Mouse (Mus musculus) kidney, embryonic 15.5 days (tissue): Measurements from ENCODE around the gene Hes7. TPM values are rescaled to one million over a fixed set of nuclear protein-coding genes. Genes with fewer than 3 reads are reported as not detected.
A peak's percentile ranks its signal among the peaks of the same experiment; 100 is the strongest.

ENCODE experiments used
- ATAC-seq: fragments of 200-750 bp; cut with Nextera tagmentation; replicated peaks from 2 replicates; pipeline ENCODE4 v1.8.0; 2017; ENCODE audit warnings: moderate TSS enrichment; ENCODE audit not compliant: low FRiP score
- H3K27ac ChIP-seq: fragments of 300-500 bp; sonication (generic); 2 replicates; pipeline ENCODE4 v1.5.1; 2015; ENCODE audit warnings: mild to moderate bottlenecking, inconsistent platforms
- H3K27me3 ChIP-seq: fragments of 300-500 bp; sonication (generic); 2 replicates; pipeline ENCODE4 v1.6.1; 2015; ENCODE audit warnings: inconsistent platforms
- H3K36me3 ChIP-seq: fragments of 300-500 bp; sonication (generic); 2 replicates; pipeline ENCODE4 v1.6.1; 2015; ENCODE audit warnings: inconsistent platforms
- H3K4me1 ChIP-seq: fragments of 300-500 bp; sonication (generic); 2 replicates; pipeline ENCODE4 v1.6.1; 2015; ENCODE audit warnings: inconsistent platforms
- H3K4me2 ChIP-seq: fragments of 300-500 bp; sonication (generic); 2 replicates; pipeline ENCODE4 v1.6.1; 2015; ENCODE audit warnings: moderate library complexity, mild to moderate bottlenecking, inconsistent platforms
- H3K4me3 ChIP-seq: fragments of 300-500 bp; sonication (generic); replicated peaks from 2 replicates; pipeline ENCODE4 v1.5.1; 2015; ENCODE audit warnings: mild to moderate bottlenecking, inconsistent platforms
- H3K9ac ChIP-seq: fragments of 300-500 bp; sonication (generic); 2 replicates; pipeline ENCODE4 v1.6.1; 2015; ENCODE audit warnings: mild to moderate bottlenecking, inconsistent platforms
- H3K9me3 ChIP-seq: fragments of 300-500 bp; sonication (generic); replicated peaks from 2 replicates; pipeline ENCODE4 v1.6.1; 2016; ENCODE audit warnings: inconsistent platforms
- WGBS: fragments of 180-500 bp; shearing (Covaris S2); methylation state at CpG from one replicate; pipeline ENCODE4 v1.1.7; 2015; ENCODE audit warnings: mixed read lengths; 5-methylcytosine and 5-hydroxymethylcytosine counted together
- polyA plus RNA-seq: library from polyadenylated mRNA; unstranded; fragments of >200 nt; fragmentation: Nextera tagmentation; extraction: Ambion mirVana; gene quantifications from 2 replicates; pipeline ENCODE4 v1.2.1, GENCODE M21; 2015

Gene Hes7
- polyA plus RNA-seq, 1 experiment from 2014 or later, result 0.42 TPM

DNA sequence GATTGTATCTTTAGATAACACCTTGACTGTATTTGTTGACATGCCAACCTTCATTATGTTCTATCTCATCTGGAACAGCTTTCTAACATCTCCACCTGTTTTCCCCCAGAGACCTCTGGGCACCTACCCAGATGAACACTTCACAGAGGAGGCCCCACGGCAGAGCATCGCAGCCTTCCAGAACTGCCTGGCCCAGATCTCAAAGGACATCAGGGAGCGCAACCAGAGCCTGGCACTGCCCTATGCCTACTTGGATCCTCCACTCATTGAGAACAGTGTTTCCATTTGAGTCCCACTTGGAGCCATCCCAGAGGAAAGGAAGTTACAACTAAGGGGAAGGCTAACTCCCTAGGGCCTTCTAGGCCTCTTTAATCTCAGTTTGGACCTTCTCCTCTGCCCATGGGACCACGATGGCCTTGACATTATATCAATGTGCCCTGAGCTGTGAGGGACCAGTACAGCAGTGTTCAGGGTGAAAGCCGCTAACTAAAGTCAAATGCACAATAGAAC lies 28.3 kb downstream of the Hes7 start:
- WGBS, result 90% methylated on average over 5 of the region's 5 CpGs
- peaks cover 7% of the 10 kb centered on the region for H3K4me1 ChIP-seq
- H3K4me3 ChIP-seq, result no peak overlapping the region
- no peaks in the 10 kb centered on the region for H3K9me3 ChIP-seq
- peaks cover 8% of the 10 kb centered on the region; the same call in 1 of the 2 replicates for H3K27me3 ChIP-seq
- H3K36me3 ChIP-seq, result no peaks in the 10 kb centered on the region
- H3K9ac ChIP-seq, result no peak overlapping the region
- ATAC-seq, result no peak
- H3K4me2 ChIP-seq, result no peak overlapping the region
- no peak overlapping the region for H3K27ac ChIP-seq

DNA sequence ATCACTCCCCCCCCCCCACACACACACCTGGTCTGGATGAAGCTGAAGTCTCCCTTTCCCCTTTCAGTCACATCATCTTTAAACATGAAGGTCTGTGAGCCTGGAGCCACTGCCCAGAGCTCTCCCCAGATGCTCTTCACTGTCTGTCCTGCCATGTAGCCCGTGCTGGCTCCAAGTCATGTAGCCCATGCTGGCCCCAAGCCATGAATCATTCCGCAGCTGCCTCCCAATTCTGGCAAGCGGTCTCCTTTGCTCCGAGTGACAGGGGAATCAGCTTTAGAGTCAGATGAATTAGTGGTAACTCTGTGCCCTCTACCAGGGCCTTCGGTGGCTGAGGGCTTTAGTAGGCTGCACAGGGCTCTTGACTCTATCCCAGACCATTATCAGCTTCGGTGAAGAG lies 29.5 kb downstream of the Hes7 start:
- Histone ChIP-seq H3K27ac (no peak overlapping the region), H3K4me1 (peaks cover 7% of the 10 kb centered on the region), H3K36me3 (no peaks in the 10 kb centered on the region), H3K4me2 (no peak overlapping the region), H3K9ac (no peak overlapping the region), H3K27me3 (peaks cover 9% of the 10 kb centered on the region), H3K9me3 (no peaks in the 10 kb centered on the region), H3K4me3 (no peak overlapping the region)
- WGBS, result 74% methylated on average over 6 of the region's 6 CpGs
- ATAC-seq, result no peak

DNA sequence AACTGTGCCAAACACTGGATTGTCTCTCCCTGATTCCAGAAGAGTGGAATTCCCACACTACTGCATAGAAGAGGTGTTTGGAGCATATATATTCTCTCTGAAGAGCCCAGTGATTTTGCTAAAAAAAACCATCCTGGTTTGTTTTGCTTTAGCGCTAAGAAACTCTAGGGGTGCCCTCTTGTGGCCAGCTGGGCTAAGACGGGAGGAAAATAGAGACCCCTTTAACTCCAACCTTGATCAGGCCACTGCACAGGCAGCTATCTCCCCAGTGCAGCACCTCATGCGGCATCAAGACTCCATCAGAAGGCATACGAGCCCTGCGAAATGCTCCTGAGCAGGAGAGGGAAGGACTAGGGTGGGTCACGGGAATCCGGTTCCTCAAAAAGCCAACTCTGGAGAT lies 30.2 kb downstream of the Hes7 start:
- Histone ChIP-seq H3K36me3 (no peaks in the 10 kb centered on the region), H3K4me3 (peak overlapping the region; percentile 27), H3K27ac (no peak overlapping the region), H3K4me1 (peaks cover 7% of the 10 kb centered on the region), H3K4me2 (peak overlapping the region; percentile 55), H3K9ac (no peak overlapping the region), H3K27me3 (peaks cover 13% of the 10 kb centered on the region), H3K9me3 (no peaks in the 10 kb centered on the region)
- no peak for ATAC-seq
- 4% methylated on average over 7 of the region's 7 CpGs for WGBS

DNA sequence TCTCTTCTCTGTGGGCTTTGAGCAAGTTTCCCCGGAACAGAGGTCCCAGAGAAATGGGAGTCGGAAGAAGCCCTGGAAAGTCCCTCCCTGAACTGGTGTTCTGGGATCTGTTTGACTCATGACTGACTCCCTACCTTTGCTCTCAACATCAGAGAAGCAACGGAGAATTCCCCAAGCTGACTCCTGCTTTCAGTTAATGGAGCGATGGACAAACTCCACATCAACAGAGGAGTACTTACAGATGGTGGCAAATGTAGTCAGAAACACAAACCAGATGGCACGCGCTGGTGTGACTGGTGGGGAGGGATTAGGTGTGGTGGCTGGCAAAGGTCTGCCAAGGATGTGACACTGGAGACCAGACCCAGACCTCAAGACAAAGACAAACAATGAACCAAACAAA lies 30.8 kb downstream of the Hes7 start:
- Histone ChIP-seq H3K27me3 (peaks cover 16% of the 10 kb centered on the region), H3K27ac (no peak overlapping the region), H3K4me1 (peaks cover 7% of the 10 kb centered on the region), H3K9ac (no peak overlapping the region), H3K36me3 (no peaks in the 10 kb centered on the region), H3K9me3 (no peaks in the 10 kb centered on the region), H3K4me2 (peak overlapping the region; percentile 55), H3K4me3 (peak overlapping the region; percentile 27)
- no peak for ATAC-seq
- 56% methylated on average over 6 of the region's 6 CpGs for WGBS

DNA sequence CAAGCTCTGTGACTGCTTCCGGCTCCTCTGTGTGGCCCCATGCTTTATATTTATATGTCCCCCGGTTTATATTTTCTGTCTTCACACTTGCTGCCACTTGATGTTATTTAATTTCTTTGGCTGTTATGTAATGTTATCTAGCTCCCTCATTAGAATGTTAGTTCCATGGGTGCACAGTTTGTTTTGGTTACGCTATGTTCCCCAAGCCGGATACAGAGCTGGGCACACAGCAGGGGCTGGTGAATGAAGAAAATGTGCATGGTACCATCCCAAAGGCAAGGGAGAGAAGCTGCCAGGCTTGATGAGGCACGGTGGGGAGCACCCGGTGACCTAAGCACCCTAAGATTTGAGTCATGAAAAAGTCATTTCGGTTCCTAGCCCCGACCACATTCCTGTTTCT lies 33.6 kb downstream of the Hes7 start:
- Histone ChIP-seq H3K9ac (no peak overlapping the region), H3K9me3 (no peaks in the 10 kb centered on the region), H3K4me3 (no peak overlapping the region), H3K4me1 (peaks cover 19% of the 10 kb centered on the region), H3K4me2 (no peak overlapping the region), H3K27ac (no peak overlapping the region), H3K27me3 (peaks cover 42% of the 10 kb centered on the region), H3K36me3 (no peaks in the 10 kb centered on the region)
- 88% methylated on average over 8 of the region's 8 CpGs for WGBS
- ATAC-seq, result no peak

DNA sequence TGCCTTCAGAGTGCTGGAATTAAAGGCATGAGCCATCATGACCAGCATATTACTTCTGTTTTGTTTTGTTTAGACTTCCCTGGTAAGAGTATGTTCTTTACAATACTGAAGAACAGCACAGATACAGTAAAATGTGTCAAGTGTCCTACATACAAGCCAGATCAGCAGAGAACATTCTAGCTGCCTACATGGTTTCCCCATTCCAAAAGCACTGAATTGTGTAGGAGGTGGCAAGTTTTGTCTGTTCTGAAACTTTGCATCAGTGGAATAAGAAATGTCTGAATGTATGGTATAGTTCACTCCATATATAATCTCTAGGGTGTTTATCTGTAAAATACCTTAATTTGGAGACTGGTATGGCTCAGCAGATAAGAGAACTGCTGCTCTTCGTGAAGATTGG lies 35.1 kb downstream of the Hes7 start:
- Histone ChIP-seq H3K9me3 (no peaks in the 10 kb centered on the region), H3K4me1 (peaks cover 19% of the 10 kb centered on the region), H3K27me3 (peaks cover 50% of the 10 kb centered on the region), H3K4me3 (no peak overlapping the region), H3K9ac (no peak overlapping the region), H3K4me2 (no peak overlapping the region), H3K27ac (no peak overlapping the region), H3K36me3 (no peaks in the 10 kb centered on the region)
- 50% methylated on average over 1 of the region's 1 CpGs for WGBS
- ATAC-seq, result no peak

DNA sequence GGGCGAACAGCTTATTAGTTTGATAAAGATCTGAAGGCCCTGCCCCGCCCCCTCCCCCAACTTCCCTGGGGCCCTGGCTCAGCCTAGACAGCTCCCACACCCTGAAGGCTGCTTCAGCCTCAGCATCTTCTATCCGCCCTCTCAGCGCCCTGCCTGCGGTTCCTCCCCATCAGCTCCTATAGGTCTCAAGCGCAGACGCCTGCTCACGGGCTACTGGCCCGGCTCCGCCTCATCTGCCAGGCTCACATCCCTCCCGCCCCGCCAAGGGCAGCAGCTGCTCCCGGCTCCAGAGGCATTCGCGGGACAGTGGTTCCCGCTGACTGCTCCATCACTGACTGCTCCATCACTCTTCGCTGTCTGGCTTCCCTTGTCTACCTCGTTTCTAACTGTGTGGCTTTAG lies 36.6 kb downstream of the Hes7 start, which contains the start of gene Alox12b:
Alox12b (plus strand) TSS at position 190 of the 400 bp plus-strand sequence.
- H3K27me3 ChIP-seq, result peaks cover 54% of the 10 kb centered on the region
- H3K4me1 ChIP-seq, result peaks cover 12% of the 10 kb centered on the region
- no peaks in the 10 kb centered on the region for H3K36me3 ChIP-seq
- 2% methylated on average over 18 of the region's 18 CpGs for WGBS
- H3K4me2 ChIP-seq, result peak within 1 kb of the TSS; percentile 51
- H3K27ac ChIP-seq, result no peak within 1 kb of the TSS
- H3K4me3 ChIP-seq, result peak within 1 kb of the TSS; percentile 22
- no peak within 1 kb of the TSS for H3K9ac ChIP-seq
- no peaks in the 10 kb centered on the region for H3K9me3 ChIP-seq
- ATAC-seq, result peak; percentile 76

DNA sequence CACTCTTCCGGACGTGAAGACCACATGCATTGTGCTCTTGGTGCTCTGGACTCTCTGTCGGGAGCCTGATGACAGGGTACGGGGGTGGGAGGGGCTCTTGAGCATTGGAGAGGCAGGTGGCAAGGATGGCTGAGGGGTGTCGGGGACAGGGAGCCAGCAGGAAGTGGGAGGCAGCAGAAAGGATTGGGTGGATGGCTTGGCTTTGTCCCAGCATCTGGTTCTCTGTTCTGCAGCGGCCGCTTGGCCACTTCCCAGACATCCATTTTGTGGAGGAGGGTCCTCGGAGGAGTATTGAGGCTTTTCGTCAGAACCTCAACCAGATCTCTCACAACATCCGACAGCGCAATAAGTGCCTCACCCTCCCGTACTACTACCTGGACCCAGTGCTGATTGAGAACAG lies 49.1 kb downstream of the Hes7 start:
- no peak overlapping the region for H3K4me2 ChIP-seq
- no peaks in the 10 kb centered on the region for H3K9me3 ChIP-seq
- 0 out of 2 replicates have a peak, but pooled peaks cover 3% of the 10 kb centered on the region for H3K27me3 ChIP-seq
- no peak overlapping the region for H3K27ac ChIP-seq
- H3K4me3 ChIP-seq, result no peak overlapping the region
- H3K4me1 ChIP-seq, result peaks cover 19% of the 10 kb centered on the region; the same call in 1 of the 2 replicates
- no peaks in the 10 kb centered on the region for H3K36me3 ChIP-seq
- ATAC-seq, result no peak
- 61% methylated on average over 12 of the region's 12 CpGs for WGBS
- no peak overlapping the region for H3K9ac ChIP-seq

DNA sequence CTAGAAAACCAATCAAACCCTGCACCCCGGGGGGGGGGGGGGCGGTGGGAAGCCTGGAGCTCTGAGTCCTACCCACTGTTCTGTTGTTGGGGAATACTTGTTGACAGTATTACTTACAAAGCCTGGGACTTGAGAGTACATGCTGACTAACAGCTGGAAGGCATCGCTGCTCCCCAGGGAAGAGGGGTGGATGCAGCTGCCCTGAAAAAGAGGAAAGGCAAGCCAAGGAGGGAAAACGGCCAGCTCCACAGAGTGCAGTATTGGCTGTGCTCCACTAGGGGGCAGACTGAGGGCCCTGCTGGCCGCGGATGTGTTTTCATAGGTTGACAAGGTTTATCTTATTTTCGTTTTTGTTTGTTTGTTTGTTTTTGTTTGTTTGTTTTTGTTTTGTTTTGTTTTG lies 51.4 kb downstream of the Hes7 start:
- Histone ChIP-seq H3K4me1 (peaks cover 24% of the 10 kb centered on the region; the same call in 1 of the 2 replicates), H3K4me2 (no peak overlapping the region), H3K9ac (no peak overlapping the region), H3K4me3 (no peak overlapping the region), H3K9me3 (no peaks in the 10 kb centered on the region), H3K27me3 (no peaks in the 10 kb centered on the region), H3K27ac (no peak overlapping the region), H3K36me3 (no peaks in the 10 kb centered on the region)
- 29% methylated on average over 7 of the region's 7 CpGs for WGBS
- no peak for ATAC-seq

DNA sequence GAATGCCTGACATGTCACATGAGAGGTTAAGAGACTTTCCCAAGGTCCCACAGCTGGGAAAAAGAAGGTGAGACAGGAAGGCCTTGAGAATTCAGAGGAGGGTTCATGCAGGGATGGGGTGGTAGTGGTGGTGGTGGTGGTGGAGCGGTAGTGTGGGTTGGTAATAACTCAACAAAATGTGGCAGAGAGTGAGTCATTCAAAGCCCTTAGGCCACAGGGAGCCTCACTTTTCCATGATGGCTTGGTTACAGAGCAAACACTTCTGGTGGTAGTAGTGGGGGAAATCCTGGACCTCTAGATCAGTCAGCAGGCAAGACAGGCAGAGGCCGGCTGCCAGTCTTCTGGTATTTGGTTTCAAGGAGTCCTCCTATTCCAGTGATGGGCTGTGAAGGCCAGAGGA lies 52.4 kb downstream of the Hes7 start:
- Histone ChIP-seq H3K27me3 (no peaks in the 10 kb centered on the region), H3K9me3 (no peaks in the 10 kb centered on the region), H3K4me1 (peaks cover 22% of the 10 kb centered on the region; the same call in 1 of the 2 replicates), H3K4me2 (no peak overlapping the region), H3K9ac (no peak overlapping the region), H3K4me3 (no peak overlapping the region), H3K27ac (no peak overlapping the region), H3K36me3 (no peaks in the 10 kb centered on the region)
- no peak for ATAC-seq
- 75% methylated on average over 2 of the region's 2 CpGs for WGBS

Other genes with a start within 250 kb of the Hes7 start
- 87.3 and 87.5 TPM in 2 replicates for gene Ndel1, start 248.5 kb upstream of the Hes7 start, polyA plus RNA-seq
- 0.18 and 0.27 TPM in 2 replicates for gene Rnf222, start 231.9 kb upstream of the Hes7 start, polyA plus RNA-seq
- 1,042 and 1,119 TPM in 2 replicates for gene Rpl26, start 218.8 kb upstream of the Hes7 start, polyA plus RNA-seq
- gene Odf4, start 193.3 kb upstream of the Hes7 start, polyA plus RNA-seq, result not detected in 2 replicates
- 15.8 and 19.6 TPM in 2 replicates for gene Arhgef15, start 162.9 kb upstream of the Hes7 start, polyA plus RNA-seq
- 4.8 and 5.0 TPM in 2 replicates for gene Slc25a35, start 152.3 kb upstream of the Hes7 start, polyA plus RNA-seq
- 63.4 and 67.7 TPM in 2 replicates for gene Rangrf, start 145.2 kb upstream of the Hes7 start, polyA plus RNA-seq
- 43.9 and 45.9 TPM in 2 replicates for gene Pfas, start 111.9 kb upstream of the Hes7 start, polyA plus RNA-seq
- gene Ctc1, start 104.5 kb upstream of the Hes7 start, polyA plus RNA-seq, result 50.6 and 72.7 TPM in 2 replicates
- 164 and 175 TPM in 2 replicates for gene Aurkb, start 74.8 kb upstream of the Hes7 start, polyA plus RNA-seq
- gene Borcs6, start 60.7 kb upstream of the Hes7 start, polyA plus RNA-seq, result 7.4 and 8.7 TPM in 2 replicates
- gene Tmem107, start 49.6 kb upstream of the Hes7 start, polyA plus RNA-seq, result 60.8 and 64.3 TPM in 2 replicates
- 83.5 and 101 TPM in 2 replicates for gene Vamp2, start 31.9 kb upstream of the Hes7 start, polyA plus RNA-seq
- 12.1 and 13.7 TPM in 2 replicates for gene Per1, start 25.2 kb upstream of the Hes7 start, polyA plus RNA-seq
- 0.27 and 0.51 TPM in 2 replicates for gene 9130213A22Rik, start 2.2 kb downstream of the Hes7 start, polyA plus RNA-seq
- gene Aloxe3, start 5.5 kb downstream of the Hes7 start, polyA plus RNA-seq, result 0.60 and 1.3 TPM in 2 replicates
- 0.08 and 0.42 TPM in 2 replicates for gene Alox12b, start 36.6 kb downstream of the Hes7 start, polyA plus RNA-seq
- gene Alox8, start 77.4 kb downstream of the Hes7 start, polyA plus RNA-seq, result 0.33 and 0.47 TPM in 2 replicates
- 0.09 and 0.17 TPM in 2 replicates for gene Gucy2e, start 116.6 kb downstream of the Hes7 start, polyA plus RNA-seq
- gene Cntrob, start 203.4 kb downstream of the Hes7 start, polyA plus RNA-seq, result 23.0 and 23.9 TPM in 2 replicates
- gene Trappc1, start 203.6 kb downstream of the Hes7 start, polyA plus RNA-seq, result 152 and 160 TPM in 2 replicates
- 2.9 and 3.5 TPM in 2 replicates for gene Kcnab3, start 205.9 kb downstream of the Hes7 start, polyA plus RNA-seq
- 16.6 and 17.1 TPM in 2 replicates for gene Rnf227, start 220.1 kb downstream of the Hes7 start, polyA plus RNA-seq
- 54.8 and 62.8 TPM in 2 replicates for gene Chd3, start 249.0 kb downstream of the Hes7 start, polyA plus RNA-seq